Mouse (Mus musculus) CH12.LX (cell line): Measurements from ENCODE around the gene H2-T3. TPM values are rescaled to one million over a fixed set of nuclear protein-coding genes. Genes with fewer than 3 reads are reported as not detected.

ENCODE experiments used
- DNase-seq: peaks from one replicate; pipeline ENCODE4 v3.0.0-alpha.2; 2013; ENCODE audit errors: extremely low read depth
- H3K27ac ChIP-seq: 2 replicates; pipeline ENCODE4 v1.5.1; 2012; ENCODE audit warnings: low read depth, mild to moderate bottlenecking, control low read depth, moderate library complexity; ENCODE audit not compliant: insufficient read depth
- H3K27me3 ChIP-seq: replicated peaks from 2 replicates; pipeline ENCODE3; 2012; ENCODE audit warnings: inconsistent platforms
- H3K36me3 ChIP-seq, 2 experiments: replicated peaks in 1 of 2; 2 replicates each; pipeline versions ENCODE3 to v1.6.1; 2012; ENCODE audit warnings: inconsistent platforms in 1 of 2, low read length in 1 of 2, mild to moderate bottlenecking in 1 of 2, mixed read lengths in 1 of 2, moderate library complexity in 1 of 2; ENCODE audit not compliant: control insufficient read depth in 1 of 2, insufficient read depth in 1 of 2
- H3K4me1 ChIP-seq, 2 experiments: 2 replicates each; pipeline ENCODE4 v1.6.1; 2012; ENCODE audit warnings: inconsistent platforms in 1 of 2, moderate library complexity in 1 of 2; ENCODE audit not compliant: insufficient read depth in 2 of 2, control insufficient read depth in 1 of 2
- H3K4me2 ChIP-seq: 2 replicates; pipeline ENCODE4 v1.6.1; 2012; ENCODE audit warnings: low read depth, mild to moderate bottlenecking, control low read depth; ENCODE audit not compliant: poor library complexity, insufficient read depth, severe bottlenecking
- H3K4me3 ChIP-seq, 3 experiments: fragments of 150-350 bp in 1 of 3; sonication (generic) in 1 of 3; replicated peaks in 1 of 3; 2 replicates each; pipeline versions ENCODE3 to v1.5.1; 2011 to 2012; ENCODE audit warnings: low read depth in 2 of 3, low read length in 2 of 3, mild to moderate bottlenecking in 2 of 3, moderate library complexity in 2 of 3, control low read depth in 1 of 3, improper control_type of control experiment in 1 of 3, inconsistent platforms in 1 of 3, mixed read lengths in 1 of 3; ENCODE audit not compliant: poor library complexity in 1 of 3
- H3K79me2 ChIP-seq: replicated peaks from 2 replicates; pipeline ENCODE4 v1.6.1; 2012; ENCODE audit warnings: mild to moderate bottlenecking, moderate library complexity; ENCODE audit not compliant: control insufficient read depth, poor library complexity, insufficient read depth, severe bottlenecking; ENCODE audit errors: extremely low read depth
- H3K9ac ChIP-seq: 2 replicates; pipeline ENCODE4 v1.6.1; 2012; ENCODE audit warnings: low read depth, mild to moderate bottlenecking, control low read depth, moderate library complexity; ENCODE audit not compliant: insufficient read depth
- H3K9me3 ChIP-seq: replicated peaks from 2 replicates; pipeline ENCODE3; 2012; ENCODE audit warnings: low read length, inconsistent platforms, mixed read lengths
- CHD1 ChIP-seq: IDR thresholded peaks from 2 replicates; pipeline ENCODE4 v1.6.1; 2012; ENCODE audit warnings: low read depth, low read length, improper control_type of control experiment, inconsistent platforms
- CHD2 ChIP-seq: IDR thresholded peaks from 2 replicates; pipeline ENCODE4 v1.6.1; 2011; ENCODE audit warnings: low read length, improper control_type of control experiment
- E2F4 ChIP-seq: IDR thresholded peaks from 2 replicates; pipeline ENCODE4 v1.6.1; 2011; ENCODE audit warnings: low read depth, low read length, improper control_type of control experiment; ENCODE audit not compliant: insufficient replicate concordance
- ELF1 ChIP-seq: IDR thresholded peaks from 2 replicates; pipeline ENCODE4 v1.6.1; 2014; ENCODE audit warnings: low read depth, mild to moderate bottlenecking, inconsistent platforms, low read length, improper control_type of control experiment
- GABPA ChIP-seq: IDR thresholded peaks from 2 replicates; pipeline ENCODE4 v1.6.1; 2012; ENCODE audit warnings: low read depth, low read length, improper control_type of control experiment, inconsistent platforms; ENCODE audit not compliant: insufficient replicate concordance
- HCFC1 ChIP-seq: IDR thresholded peaks from 2 replicates; pipeline ENCODE4 v1.6.1; 2012; ENCODE audit warnings: low read depth, mild to moderate bottlenecking, inconsistent platforms, low read length, improper control_type of control experiment
- IRF4 ChIP-seq: IDR thresholded peaks from 2 replicates; pipeline ENCODE4 v1.6.1; 2014; ENCODE audit warnings: low read depth, mild to moderate bottlenecking, inconsistent platforms, low read length, improper control_type of control experiment
- KAT2A ChIP-seq: IDR thresholded peaks from 2 replicates; pipeline ENCODE4 v1.6.1; 2012; ENCODE audit warnings: low read length, improper control_type of control experiment, inconsistent platforms; ENCODE audit not compliant: insufficient replicate concordance
- MAFK ChIP-seq: IDR thresholded peaks from 2 replicates; pipeline ENCODE4 v1.6.1; 2011; ENCODE audit warnings: low read length, improper control_type of control experiment; ENCODE audit not compliant: insufficient replicate concordance
- MXI1 ChIP-seq: IDR thresholded peaks from 2 replicates; pipeline ENCODE4 v1.6.1; 2011; ENCODE audit warnings: mild to moderate bottlenecking, low read depth, low read length, improper control_type of control experiment
- MYC ChIP-seq: IDR thresholded peaks from 2 replicates; pipeline ENCODE4 v1.6.1; 2011; ENCODE audit warnings: low read depth, mild to moderate bottlenecking, improper control_type of control experiment, low read length
- NELFE ChIP-seq: IDR thresholded peaks from 2 replicates; pipeline ENCODE4 v1.6.1; 2011; ENCODE audit warnings: low read depth, low read length, improper control_type of control experiment
- POLR2AphosphoS2 ChIP-seq: IDR thresholded peaks from 2 replicates; pipeline ENCODE4 v1.6.1; 2011; ENCODE audit warnings: low read depth, low read length, improper control_type of control experiment
- RCOR1 ChIP-seq: conservative IDR thresholded peaks from 2 replicates; pipeline ENCODE4 v1.6.1; 2012; ENCODE audit warnings: low read depth, mild to moderate bottlenecking, inconsistent platforms, low read length, improper control_type of control experiment
- SMC3 ChIP-seq: IDR thresholded peaks from 2 replicates; pipeline ENCODE4 v1.6.1; 2011; ENCODE audit warnings: low read depth, low read length, improper control_type of control experiment
- TBP ChIP-seq: conservative IDR thresholded peaks from 2 replicates; pipeline ENCODE4 v1.6.1; 2011; ENCODE audit warnings: low read depth, low read length, improper control_type of control experiment
- TCF12 ChIP-seq: IDR thresholded peaks from 2 replicates; pipeline ENCODE4 v1.6.1; 2014; ENCODE audit warnings: low read depth, mild to moderate bottlenecking, inconsistent platforms, low read length, improper control_type of control experiment
- UBTF ChIP-seq: IDR thresholded peaks from 2 replicates; pipeline ENCODE4 v1.6.1; 2012; ENCODE audit warnings: low read depth, mild to moderate bottlenecking, inconsistent platforms, low read length, improper control_type of control experiment, moderate library complexity
- USF1 ChIP-seq: IDR thresholded peaks from 2 replicates; pipeline ENCODE4 v1.6.1; 2014; ENCODE audit warnings: low read depth, mild to moderate bottlenecking, inconsistent platforms, low read length, improper control_type of control experiment
- USF2 ChIP-seq: conservative IDR thresholded peaks from 2 replicates; pipeline ENCODE4 v1.6.1; 2011; ENCODE audit warnings: low read depth, low read length, improper control_type of control experiment
- ZKSCAN1 ChIP-seq: IDR thresholded peaks from 2 replicates; pipeline ENCODE4 v1.6.1; 2012; ENCODE audit warnings: low read depth, inconsistent platforms, low read length, improper control_type of control experiment, borderline replicate concordance
- ZMIZ1 ChIP-seq: IDR thresholded peaks from 2 replicates; pipeline ENCODE4 v1.6.1; 2012; ENCODE audit warnings: low read depth, mild to moderate bottlenecking, inconsistent platforms, low read length, improper control_type of control experiment
- ZNF384 ChIP-seq: IDR thresholded peaks from 2 replicates; pipeline ENCODE4 v1.6.1; 2012; ENCODE audit warnings: low read depth, low read length, improper control_type of control experiment, inconsistent platforms
- dilution Hi-C: fragments of 300-500 bp; cut with MboI; formaldehyde crosslinking; loops from 2 replicates; pipeline ENCODE4 v1.14.3; 2020; ENCODE audit warnings: low sequenced_read_pairs; ENCODE audit not compliant: extremely low pct_unique_long_range_greater_than_20kb, extremely low pct_ligation_motif_present
- in situ Hi-C: fragments of 300-500 bp; cut with MboI; formaldehyde crosslinking; loops from 3 replicates; pipeline ENCODE4 v1.14.3; 2019; ENCODE audit warnings: low sequenced_read_pairs, low pct_ligation_motif_present, low pct_unique_long_range_greater_than_20kb, mixed read lengths
- polyA plus RNA-seq: library from polyadenylated mRNA; unstranded; fragments of >175 nt; gene quantifications from 2 replicates; pipeline ENCODE4 v1.2.1, GENCODE M21; 2012; ENCODE audit warnings: low read depth; ENCODE audit not compliant: insufficient read length
- total RNA-seq, 2 experiments: library from RNA; depleted of rRNA; stranded (reverse); fragments of 300-350 nt in 1 of 2; fragments of >200 nt in 1 of 2; gene quantifications; 2 replicates each; pipeline ENCODE4 v1.2.3; 2012 to 2014

Gene H2-T3
- total and polyA plus RNA-seq, 3 experiments = 1.3 TPM; not detected in 2

- peaks cover 0 to 2% of the 10 kb centered on the region in 2 experiments; a peak in 3 of 4 replicates for H3K4me1 ChIP-seq
- H3K4me3 ChIP-seq = no peak overlapping the region
- no peaks in the 10 kb centered on the region for H3K9me3 ChIP-seq
- H3K79me2 ChIP-seq = no peaks in the 10 kb centered on the region
- in situ Hi-C loops (loop anchor here (10.0 kb wide), 1 partner anchor 128 kb away; no protein-coding TSS in a partner anchor), dilution Hi-C loops (no loop called here)
- no peaks in the 10 kb centered on the region for H3K36me3 ChIP-seq
- no peak overlapping the region for H3K27ac ChIP-seq
- H3K9ac ChIP-seq = no peak overlapping the region
- TF ChIP-seq SMC3 (no peak), E2F4 (no peak), IRF4 (no peak), POLR2AphosphoS2 (no peak), KAT2A (no peak), CHD2 (no peak), USF2 (no peak), ZMIZ1 (no peak), HCFC1 (no peak), ELF1 (no peak)
- peaks cover 56% of the 10 kb centered on the region for H3K27me3 ChIP-seq
- H3K4me2 ChIP-seq = no peak overlapping the region
- no peak for DNase-seq
These were observed 2.3 kb upstream of the H2-T3 start for GRCm38 (mm10) chr17:36192371-36192770.

- Histone ChIP-seq H3K4me2 (no peak overlapping the region), H3K27me3 (peaks cover 57% of the 10 kb centered on the region), H3K9ac (no peak overlapping the region)
These were observed 457 bp downstream of the H2-T3 start for GRCm38 (mm10) chr17:36189491-36190168.

GRCm38 (mm10) chr17:36187540-36187939 is 2.5 kb downstream of the H2-T3 start:
- 0 out of 4 replicates have a peak, but pooled peaks cover 0 to 2% of the 10 kb centered on the region in 2 experiments for H3K4me1 ChIP-seq
- no peaks in the 10 kb centered on the region for H3K79me2 ChIP-seq
- H3K9me3 ChIP-seq = no peaks in the 10 kb centered on the region
- H3K27ac ChIP-seq = no peak overlapping the region
- no peaks in the 10 kb centered on the region for H3K36me3 ChIP-seq
- H3K27me3 ChIP-seq = peaks cover 52% of the 10 kb centered on the region
- DNase-seq = no peak
- no peak overlapping the region for H3K4me3 ChIP-seq
- in situ Hi-C loops (no loop called here), dilution Hi-C loops (no loop called here)
- TF ChIP-seq CHD2 (no peak), IRF4 (no peak), ZKSCAN1 (no peak), MAFK (no peak), SMC3 (no peak), TBP (no peak), MYC (no peak), ZNF384 (no peak), USF1 (no peak), ZMIZ1 (no peak), GABPA (no peak), CHD1 (no peak), TCF12 (no peak), NELFE (no peak)
- H3K4me2 ChIP-seq = no peak overlapping the region
- H3K9ac ChIP-seq = no peak overlapping the region

More at GRCm38 (mm10) chr17:36189491-36190168, 457 bp downstream of the H2-T3 start:
- DNase-seq = no peak
- dilution Hi-C loops = no loop called here
- 0 out of 4 replicates have a peak, but pooled peaks cover 0 to 2% of the 10 kb centered on the region in 2 experiments for H3K4me1 ChIP-seq
- no peaks in the 10 kb centered on the region for H3K79me2 ChIP-seq
- no peak overlapping the region for H3K4me3 ChIP-seq
- no peak overlapping the region for H3K27ac ChIP-seq
- no peak for TF ChIP-seq USF1
- no peak for TF ChIP-seq RCOR1
- no peak for TF ChIP-seq KAT2A
- no peak for TF ChIP-seq MXI1
- no peak for TF ChIP-seq UBTF
- no peak for TF ChIP-seq ZKSCAN1
- TF ChIP-seq, all 38 proteins: peak for 0
- Histone ChIP-seq H3K36me3 (no peaks in the 10 kb centered on the region), H3K9me3 (no peaks in the 10 kb centered on the region)
- in situ Hi-C loops = loop anchor here (10.0 kb wide), 1 partner anchor 125 kb away; no protein-coding TSS in a partner anchor
